Mouse (Mus musculus) B cell, adult 2 months (primary cell): ENCODE results near the gene Kmt2d.

Experiments
- DNase-seq, 2 experiments: peaks; one replicate each; pipeline ENCODE4 v3.0.0; 2022

Kmt2d gene

GRCm38 (mm10) chr15:98796803-98797595 is 74.0 kb downstream of the Kmt2d start:
- no peak for DNase-seq

GRCm38 (mm10) chr15:98793141-98793698 is 77.8 kb downstream of the Kmt2d start:
- no peak for DNase-seq

- DNase-seq: no peak
Measured at GRCm38 (mm10) chr15:98792233-98793020, 78.6 kb downstream of the Kmt2d start.

DNA sequence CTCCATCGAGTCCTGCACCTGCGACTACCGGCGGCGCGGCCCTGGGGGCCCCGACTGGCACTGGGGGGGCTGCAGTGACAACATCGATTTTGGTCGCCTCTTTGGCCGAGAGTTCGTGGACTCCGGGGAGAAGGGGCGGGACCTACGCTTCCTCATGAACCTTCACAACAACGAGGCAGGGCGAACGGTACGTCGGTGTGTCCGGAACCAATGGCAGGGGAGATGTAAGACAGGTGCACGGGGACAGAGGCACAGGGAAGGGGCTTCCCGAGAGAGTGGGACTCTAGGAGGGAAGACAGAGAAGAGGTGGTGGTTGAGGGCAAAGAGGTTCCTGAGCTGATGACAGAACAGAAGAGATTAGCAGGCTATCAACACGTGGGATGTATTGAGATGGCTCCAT is 79.2 kb downstream of the Kmt2d start:
- DNase-seq: peak in 1 of 2 experiments; percentile 27

- no peak for DNase-seq
Measured at GRCm38 (mm10) chr15:98791221-98791620, 79.8 kb downstream of the Kmt2d start.

DNA sequence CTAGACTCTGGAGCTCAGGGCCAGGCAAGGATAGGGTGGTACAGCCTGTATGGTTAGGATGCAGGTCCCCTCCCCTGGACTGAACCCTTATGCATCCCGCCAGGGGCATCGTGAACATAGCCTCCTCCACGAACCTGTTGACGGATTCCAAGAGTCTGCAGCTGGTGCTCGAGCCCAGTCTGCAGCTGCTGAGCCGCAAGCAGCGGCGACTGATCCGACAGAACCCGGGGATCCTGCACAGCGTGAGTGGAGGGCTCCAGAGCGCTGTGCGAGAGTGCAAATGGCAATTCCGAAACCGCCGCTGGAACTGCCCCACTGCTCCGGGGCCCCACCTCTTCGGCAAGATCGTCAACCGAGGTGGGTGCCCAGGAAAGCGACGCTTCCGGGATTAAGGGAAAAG is 80.2 kb downstream of the Kmt2d start:
- DNase-seq: no peak

DNA sequence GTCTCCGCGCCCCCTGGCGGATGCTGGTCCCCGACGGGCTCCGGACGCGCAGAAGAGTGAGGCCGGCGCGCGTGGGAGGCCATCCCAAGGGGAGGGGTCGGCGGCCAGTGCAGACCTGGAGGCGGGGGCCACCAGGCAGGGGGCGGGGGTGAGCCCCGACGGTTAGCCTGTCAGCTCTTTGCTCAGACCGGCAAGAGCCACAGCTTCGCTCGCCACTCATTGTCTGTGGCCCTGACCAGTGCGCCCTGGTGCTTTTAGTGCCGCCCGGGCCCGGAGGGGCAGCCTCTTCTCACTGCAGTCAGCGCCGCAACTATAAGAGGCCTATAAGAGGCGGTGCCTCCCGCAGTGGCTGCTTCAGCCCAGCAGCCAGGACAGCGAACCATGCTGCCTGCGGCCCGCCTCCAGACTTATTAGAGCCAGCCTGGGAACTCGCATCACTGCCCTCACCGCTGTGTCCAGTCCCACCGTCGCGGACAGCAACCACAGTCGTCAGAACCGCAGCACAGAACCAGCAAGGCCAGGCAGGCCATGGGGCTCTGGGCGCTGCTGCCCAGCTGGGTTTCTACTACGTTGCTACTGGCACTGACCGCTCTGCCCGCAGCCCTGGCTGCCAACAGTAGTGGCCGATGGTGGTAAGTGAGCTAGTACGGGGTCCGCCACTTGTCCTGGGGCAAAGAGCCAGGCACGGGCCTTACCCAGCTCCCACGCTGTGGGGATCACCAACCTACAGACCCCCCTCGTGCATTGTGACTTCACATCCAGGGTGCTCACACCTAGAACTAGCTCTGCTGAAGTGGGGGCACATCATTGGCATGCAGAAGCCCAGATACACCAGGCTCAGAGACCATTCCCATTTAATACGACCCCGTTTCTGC is 81.1 kb downstream of the Kmt2d start, which contains the start of gene Wnt1:
Gene Wnt1, plus strand, starts transcription at position 197 of the 875 bp plus-strand sequence.
- peak; percentile 76 for DNase-seq

DNA sequence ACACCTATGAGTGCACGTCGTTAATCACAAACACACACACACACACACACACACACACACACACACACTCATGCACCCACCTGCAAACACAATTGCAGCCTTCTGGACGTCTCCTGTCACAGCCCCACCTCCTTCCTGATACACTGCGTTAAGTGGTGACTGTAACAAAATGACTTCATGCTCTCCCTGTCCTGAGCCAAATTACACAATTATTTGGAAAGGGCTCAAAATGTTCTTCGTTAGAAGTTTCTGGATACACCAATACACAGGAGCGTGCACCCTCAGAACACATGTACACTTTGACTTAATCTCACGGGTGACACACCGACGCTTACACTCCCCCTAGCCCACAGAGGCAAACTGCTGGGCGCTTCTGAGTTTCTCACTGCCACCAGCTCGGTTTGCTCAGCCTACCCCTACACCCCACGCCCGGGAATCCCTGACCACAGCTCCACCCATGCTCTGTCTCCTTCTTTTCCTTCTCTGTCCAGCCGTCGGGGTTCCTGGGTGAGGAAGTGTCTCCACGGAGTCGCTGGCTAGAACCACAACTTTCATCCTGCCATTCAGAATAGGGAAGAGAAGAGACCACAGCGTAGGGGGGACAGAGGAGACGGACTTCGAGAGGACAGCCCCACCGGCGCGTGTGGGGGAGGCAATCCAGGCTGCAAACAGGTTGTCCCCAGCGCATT is 81.9 kb downstream of the Kmt2d start:
- no peak for DNase-seq

GRCm38 (mm10) chr15:98787930-98788329 is 83.1 kb downstream of the Kmt2d start:
- DNase-seq: no peak

DNA sequence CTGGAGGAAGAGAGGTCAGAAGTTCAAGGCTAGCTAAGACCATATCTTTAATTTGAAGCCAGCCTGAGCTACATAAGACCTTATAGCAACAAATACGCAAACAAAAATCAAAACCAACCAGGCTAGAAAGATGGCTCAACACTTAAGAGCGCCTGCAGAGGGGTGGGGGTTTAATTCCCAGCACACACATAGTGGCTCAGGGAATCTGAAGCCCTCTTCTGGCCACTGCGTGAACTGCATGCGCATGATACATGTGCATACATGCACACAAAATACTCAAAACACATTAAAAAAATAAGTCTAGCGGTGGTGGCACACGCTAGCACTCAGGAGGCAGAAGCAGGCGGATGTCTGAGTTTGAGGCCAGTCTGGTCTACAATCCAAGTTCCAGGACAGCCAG is 85.3 kb downstream of the Kmt2d start:
- DNase-seq: peak in 1 of 2 experiments; percentile 38
